Mouse (Mus musculus) heart, postnatal 36 days (tissue): ENCODE measurements around the gene Ndrg2. TPM values are rescaled to one million over a fixed set of nuclear protein-coding genes. Genes with fewer than 3 reads are reported as not detected.

Source experiments
- DNase-seq, 2 experiments: peaks; one replicate each; pipeline ENCODE4 v3.0.0; 2021 to 2022
- intact Hi-C: fragments of 180-260 bp; cut with DNase I; formaldehyde crosslinking; loops from one replicate; pipeline ENCODE4 v1.15.1; 2025
- total RNA-seq, 2 experiments: library from RNA; stranded (reverse); gene quantifications; 2 replicates each; pipeline ENCODE4 v1.2.3; 2021

Ndrg2 gene
- total RNA-seq, 2 experiments from 2014 or later, result 1,444 to 1,487 TPM

DNA sequence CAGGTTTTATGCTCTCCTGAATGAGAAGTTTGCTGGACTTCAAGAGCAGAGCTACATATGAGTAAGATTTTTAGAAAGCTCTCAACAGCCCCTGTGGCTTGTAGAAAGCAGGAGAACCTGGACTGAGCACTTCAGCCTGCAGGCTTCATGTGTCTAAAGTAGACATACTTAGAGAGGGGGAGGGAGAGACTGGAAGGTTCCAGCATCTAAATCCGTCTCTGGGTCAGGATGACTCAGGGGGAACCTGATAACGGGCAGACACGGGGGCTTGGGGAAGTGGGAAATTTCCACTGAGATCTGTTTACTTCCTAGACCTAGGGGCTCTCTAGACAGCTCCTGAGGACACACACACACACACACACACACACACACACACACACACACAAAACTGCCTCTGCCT is 1.1 kb upstream of the Ndrg2 start:
- peak; percentile 33 to 52 for DNase-seq
- intact Hi-C loops, result no loop called here

DNA sequence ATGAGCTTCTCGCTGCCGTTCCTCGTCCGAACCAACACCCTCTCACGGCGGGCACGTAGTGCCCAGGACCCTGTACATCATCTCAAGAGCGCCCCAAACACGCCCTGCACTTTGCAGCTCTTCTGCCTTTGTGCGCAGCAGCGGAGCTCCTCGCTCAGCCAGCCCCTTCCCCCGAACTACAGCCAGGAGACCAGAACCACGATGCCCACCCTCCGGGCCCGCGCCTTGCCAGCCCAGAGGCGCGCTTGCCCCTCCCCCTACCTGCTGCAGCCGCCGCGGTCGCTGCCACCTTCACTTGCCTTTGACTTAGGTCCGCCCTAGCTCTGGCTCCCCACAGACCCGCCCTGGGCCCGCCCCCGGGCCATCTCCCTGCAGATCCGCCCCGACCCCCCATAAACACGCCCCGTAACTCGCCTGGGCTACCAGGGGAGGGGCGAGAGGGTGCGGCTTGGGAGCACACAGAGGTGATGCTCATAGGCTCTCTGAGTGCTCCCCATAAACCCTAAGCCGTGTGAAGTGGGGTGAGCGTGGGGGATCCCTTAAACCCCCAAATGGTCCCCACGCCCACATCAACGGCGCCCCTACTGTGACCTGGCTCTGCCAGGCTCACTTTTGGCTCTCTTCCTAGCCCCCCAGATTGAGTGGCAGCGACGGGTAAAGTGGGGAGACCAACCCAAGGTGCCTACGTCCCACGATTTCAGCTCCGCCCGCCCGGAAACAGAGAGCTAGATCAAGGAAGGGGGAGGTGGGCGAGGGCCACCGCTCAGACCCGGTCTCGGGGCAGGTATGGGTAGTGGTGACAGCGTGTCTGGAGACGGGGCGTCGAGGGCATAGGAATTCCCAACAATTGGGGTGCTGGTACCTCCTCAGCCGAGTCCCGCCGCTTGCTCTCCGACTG is 647 bp downstream of the Ndrg2 start:
- intact Hi-C loops, result no loop called here
- peak; percentile 82 to 88 for DNase-seq

- intact Hi-C loops, result no loop called here
- peak; percentile 35 to 60 for DNase-seq
These were observed 1.4 kb downstream of the Ndrg2 start for GRCm38 (mm10) chr14:51912391-51913061.

DNA sequence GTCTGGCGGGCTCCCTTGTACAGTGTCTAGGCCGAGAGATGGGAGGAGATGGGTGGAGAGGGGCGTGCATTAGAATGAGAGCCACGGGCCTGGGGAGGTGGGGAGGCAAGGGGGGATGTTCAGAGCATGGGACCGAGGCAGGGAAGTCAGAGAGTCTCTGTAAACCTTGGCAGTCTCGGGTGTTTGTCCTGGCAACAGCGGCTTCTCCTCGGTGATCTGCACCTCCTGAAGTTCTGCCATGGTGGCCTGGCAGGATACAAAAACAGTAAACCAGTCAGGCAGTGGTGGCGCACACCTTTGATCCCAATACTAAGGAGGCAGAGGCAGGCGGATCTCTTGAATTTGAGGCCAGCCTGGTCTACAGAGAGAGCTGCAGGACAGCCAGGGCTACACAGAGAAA is 2.7 kb downstream of the Ndrg2 start:
- no peak for DNase-seq
- intact Hi-C loops, result no loop called here

- intact Hi-C loops, result loop anchor here (5.0 kb wide), 1 partner anchor 196 kb away; the partner anchor contains the start of gene Hnrnpc
- no peak for DNase-seq
These were observed 7.9 kb downstream of the Ndrg2 start for GRCm38 (mm10) chr14:51906102-51906501.

DNA sequence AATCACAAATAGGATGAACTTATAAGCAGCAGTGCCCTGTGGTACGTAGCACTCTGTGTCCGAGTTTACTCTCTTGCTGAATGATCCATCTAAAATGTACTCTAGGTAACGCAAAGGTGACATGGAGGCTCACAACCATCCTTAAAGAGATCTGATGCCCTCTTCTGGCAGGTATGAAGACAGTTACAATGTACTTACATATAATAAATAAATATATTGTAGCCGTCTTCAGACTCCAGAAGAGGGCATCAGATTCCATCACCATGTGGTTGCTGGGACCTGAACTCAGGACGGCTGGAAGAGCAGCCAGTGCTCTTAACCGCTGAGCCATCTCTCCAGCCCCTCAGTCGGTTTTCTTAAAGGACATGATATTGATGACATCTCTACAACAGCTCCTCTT is 9.3 kb downstream of the Ndrg2 start:
- DNase-seq, result no peak
- intact Hi-C loops, result loop anchor here (5.0 kb wide), 2 partner anchors 78 to 198 kb away; partner anchors contain the start of genes Arhgef40 and Hnrnpc

DNA sequence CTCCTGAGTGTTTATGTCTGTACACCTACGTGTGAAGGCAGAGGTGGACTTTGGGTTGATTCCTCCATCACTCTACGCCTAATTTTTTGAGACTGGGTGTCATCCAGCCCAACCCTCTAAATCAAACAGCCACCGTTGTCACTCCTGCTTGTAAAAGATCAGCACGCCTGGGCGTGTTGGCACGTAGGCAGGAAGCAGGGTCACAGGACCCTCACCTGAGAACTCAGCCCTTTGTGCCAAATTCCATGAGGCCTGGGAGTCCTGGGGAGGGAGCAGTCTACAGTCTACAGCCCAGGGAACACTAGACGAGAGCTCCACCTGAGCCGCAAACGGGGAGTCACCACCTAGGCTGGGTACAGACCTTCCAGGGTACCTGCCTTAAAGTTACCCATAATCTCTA is 10.2 kb downstream of the Ndrg2 start:
- no peak for DNase-seq
- intact Hi-C loops, result loop anchor here (1.0 to 5.0 kb wide), 3 partner anchors 27 to 105 kb away; partner anchors contain the start of gene Arhgef40

DNA sequence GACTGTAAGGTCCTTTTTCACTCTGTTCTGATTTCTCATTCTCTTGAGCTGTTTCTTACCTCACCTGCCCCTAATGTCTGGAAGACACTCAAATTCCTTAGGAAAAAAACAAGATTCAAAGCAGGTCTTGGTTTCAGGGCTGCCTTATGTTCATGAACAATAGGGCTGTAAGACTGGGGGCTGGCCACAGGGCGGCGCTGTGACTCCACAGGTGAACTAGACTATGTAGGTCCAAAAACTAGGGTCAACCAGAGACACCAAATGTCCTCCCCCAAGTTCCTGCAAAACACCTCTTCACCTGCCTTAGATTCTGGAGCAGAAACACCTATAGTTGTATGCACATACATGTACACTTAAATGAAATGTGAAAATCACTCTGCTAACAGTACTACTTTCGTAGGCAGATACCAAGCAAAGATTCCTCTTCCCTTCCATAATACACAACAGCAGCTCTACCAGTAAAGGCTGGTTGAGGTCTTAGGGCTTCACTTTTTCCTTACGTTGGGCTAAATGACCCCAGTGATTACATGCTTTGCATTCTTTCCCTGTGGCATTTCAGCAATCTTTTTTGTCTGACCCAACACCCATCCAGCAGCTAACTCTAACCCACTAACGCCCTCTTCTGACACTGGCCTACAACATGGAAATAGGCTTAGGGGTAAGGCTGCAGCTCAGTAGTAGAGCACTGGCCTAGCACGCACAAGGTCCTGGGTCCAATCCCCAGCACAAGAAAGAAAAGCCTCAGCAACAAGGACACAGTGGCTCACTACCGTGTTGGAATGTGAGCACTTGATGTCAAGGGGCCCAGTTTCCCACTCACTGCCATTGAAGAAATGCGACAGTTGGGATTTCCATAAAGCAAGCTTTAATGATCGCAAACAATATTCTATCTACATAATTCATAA is 10.9 kb downstream of the Ndrg2 start:
- DNase-seq, result peak; percentile 85 to 90
- intact Hi-C loops, result loop anchor here (1.0 to 5.0 kb wide), 4 partner anchors 27 to 121 kb away; partner anchors contain the start of gene Arhgef40

GRCm38 (mm10) chr14:51899351-51899750 is 14.6 kb downstream of the Ndrg2 start:
- intact Hi-C loops, result no loop called here
- no peak for DNase-seq

DNA sequence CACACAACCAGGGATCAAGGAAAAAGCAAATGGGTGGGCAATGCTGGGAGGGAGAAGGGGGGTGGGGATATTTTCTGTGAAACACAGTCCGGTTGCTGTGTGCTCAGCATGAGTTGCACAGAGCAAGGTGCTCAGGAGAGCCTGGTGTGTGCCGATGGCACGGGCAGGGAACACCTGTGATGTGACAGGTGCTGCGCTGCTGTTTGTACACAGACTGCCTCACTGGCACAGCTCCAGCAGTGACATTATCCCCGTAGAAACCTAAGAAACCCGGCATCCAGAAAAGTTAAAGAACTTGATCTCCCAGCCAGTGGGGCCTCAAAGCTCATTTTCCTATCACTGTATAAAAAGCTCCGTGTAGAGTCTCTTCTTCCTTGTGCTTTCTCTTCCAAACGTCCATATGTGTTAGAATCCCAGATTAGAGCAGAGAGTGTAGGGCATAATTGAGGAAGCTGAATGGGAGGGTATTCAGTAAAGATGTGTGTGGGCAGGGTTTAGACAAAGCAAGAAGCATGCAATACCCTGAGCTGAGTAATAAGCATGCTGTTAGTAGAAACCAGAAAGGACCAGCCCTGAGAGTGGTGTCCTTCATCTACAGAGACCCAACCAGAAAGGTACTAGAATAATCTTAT is 17.3 kb downstream of the Ndrg2 start:
- intact Hi-C loops, result no loop called here
- no peak for DNase-seq

DNA sequence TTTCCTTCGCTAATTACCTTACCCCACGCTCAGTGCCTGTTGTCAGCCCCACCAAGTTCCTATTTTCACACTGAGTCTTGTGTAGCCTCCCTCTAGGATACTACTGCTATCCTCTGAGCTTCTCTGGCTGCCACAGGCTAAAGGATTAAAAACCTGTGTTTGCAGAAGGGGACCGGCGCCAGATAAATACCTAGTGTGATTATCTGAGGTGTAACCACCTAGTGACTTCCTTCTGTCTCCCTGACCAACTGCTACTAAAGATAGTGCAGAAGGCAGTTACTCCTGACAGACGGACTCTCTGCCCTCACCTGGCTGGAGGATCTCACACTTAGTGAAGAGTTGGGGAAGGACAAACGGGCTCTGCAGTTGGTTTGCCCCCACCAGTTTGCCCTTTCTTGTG is 17.9 kb downstream of the Ndrg2 start:
- intact Hi-C loops, result no loop called here
- DNase-seq, result no peak

- intact Hi-C loops, result no loop called here
- DNase-seq, result no peak
These were observed 18.9 kb downstream of the Ndrg2 start for GRCm38 (mm10) chr14:51895071-51895470.

DNA sequence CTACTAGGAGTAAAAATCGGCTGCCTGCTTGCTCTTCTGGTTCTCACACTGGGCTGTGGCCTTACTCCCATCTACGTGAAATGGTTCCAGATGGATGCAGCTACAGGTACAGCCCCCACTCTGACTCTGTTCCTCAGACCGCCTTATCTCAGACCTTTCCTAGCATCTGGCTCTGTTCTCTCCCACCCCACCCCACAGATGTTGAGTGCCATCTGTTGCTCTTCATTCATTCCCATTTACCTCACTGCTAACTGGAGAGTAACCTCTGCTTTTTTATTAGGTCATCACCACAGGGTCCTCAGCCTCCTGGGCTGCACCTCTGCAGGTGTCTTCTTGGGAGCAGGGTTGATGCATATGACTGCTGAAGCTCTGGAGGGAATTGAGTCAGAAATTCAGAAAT is 20.1 kb downstream of the Ndrg2 start:
- DNase-seq, result no peak
- intact Hi-C loops, result no loop called here

DNA sequence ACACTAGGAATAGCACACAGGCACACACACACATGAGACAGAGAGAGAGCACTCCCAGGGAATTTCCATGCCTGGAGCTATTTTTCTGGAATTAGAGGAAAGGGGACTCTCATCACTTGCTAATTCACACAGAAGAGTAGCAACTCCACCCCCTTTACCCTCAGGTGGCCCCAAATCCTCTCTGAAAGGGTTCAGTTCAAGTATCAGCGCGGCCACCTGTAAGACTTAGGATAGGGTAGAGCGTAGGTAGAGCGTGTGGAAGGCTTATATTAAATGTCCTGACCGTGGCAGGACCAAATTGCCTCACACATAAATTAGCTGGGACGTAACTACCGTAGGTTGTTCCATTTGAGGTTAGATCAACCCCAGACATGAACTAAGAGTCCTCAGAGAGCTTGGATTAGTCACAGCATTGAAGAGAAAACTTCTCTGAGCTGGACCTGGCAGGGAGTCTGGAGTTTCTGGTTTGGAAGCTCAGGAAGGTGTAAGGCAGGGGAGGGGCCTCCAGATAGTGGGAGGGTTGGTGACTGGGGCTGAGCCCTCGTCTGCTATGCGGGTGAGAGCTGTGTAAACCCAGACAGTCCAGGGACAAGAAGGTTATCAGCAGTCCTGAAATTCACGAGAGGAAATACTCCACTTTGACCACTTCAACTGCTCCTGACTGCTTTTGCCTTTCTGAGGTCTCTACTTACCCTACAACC is 20.7 kb downstream of the Ndrg2 start:
- intact Hi-C loops, result no loop called here
- no peak for DNase-seq

GRCm38 (mm10) chr14:51892191-51892939 is 21.6 kb downstream of the Ndrg2 start, which contains the start of gene Slc39a2:
TSS of gene Slc39a2 (plus strand) at chr14:51892889.
- no peak for DNase-seq
- intact Hi-C loops, result no loop called here

- DNase-seq, result no peak
- intact Hi-C loops, result loop anchor here (10.0 kb wide), 1 partner anchor 415 kb away; the partner anchor contains the start of gene Mettl3
These were observed 24.1 kb downstream of the Ndrg2 start for GRCm38 (mm10) chr14:51889833-51890232.

GRCm38 (mm10) chr14:51886051-51886450 is 27.9 kb downstream of the Ndrg2 start:
- DNase-seq, result no peak
- intact Hi-C loops, result loop anchor here (10.0 kb wide), 1 partner anchor 419 kb away; the partner anchor contains the start of gene Mettl3

DNA sequence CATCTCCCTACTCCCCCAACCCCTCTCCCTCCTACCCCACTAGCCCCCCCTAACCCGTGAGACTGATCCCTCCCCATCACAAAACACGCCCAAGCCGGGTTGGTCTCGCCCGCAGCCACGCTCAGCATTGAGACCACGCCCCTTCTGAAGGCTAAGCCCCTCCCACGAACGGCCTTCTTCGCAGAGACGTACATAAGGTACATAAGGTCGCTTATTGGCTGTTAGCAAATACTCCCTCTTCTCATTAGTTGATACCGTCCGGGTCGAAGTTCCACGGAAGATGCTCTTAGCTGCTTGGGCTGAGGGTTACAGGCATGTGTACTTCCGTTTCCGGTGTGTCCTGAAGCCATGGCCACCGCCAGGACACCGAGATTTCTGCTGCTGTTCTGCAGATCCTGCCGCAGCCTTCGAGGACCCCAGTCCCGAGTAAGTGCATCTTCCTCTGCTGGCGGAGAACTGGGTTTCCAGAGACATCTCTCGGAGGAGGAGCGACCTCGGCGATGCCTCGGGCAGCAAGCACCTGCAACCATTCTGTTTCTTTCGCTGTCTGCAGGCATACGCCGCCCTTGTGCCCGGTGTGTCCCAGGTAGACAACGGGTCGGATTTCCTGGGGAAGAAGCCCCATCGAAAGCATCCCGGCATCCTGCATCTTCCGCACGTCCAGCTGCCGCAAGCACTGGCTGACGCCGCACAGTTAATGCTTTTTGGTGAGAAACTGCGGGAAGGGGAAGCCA is 29.2 kb downstream of the Ndrg2 start, which contains the start of gene Mettl17:
Gene Mettl17 (plus strand): TSS at position 245 of the 734 bp plus-strand sequence.
- intact Hi-C loops, result loop anchor here (5.0 to 10.0 kb wide), 2 partner anchors 420 to 787 kb away; partner anchors contain the start of gene Mettl3
- peak; percentile 89 to 90 for DNase-seq
